Mouse (Mus musculus) small intestine, adult 2 months (tissue): ENCODE measurements around the gene Castor1.

ENCODE experiments used
- CTCF ChIP-seq: fragments of 200-500 bp; IDR thresholded peaks from 2 replicates; pipeline ENCODE4 v1.5.1; 2012; ENCODE audit warnings: low read depth, mild to moderate bottlenecking, control low read depth, inconsistent platforms, low read length, moderate library complexity, mixed read lengths; ENCODE audit not compliant: insufficient replicate concordance, insufficient read length; ENCODE audit errors: extremely low read depth
- POLR2A ChIP-seq: fragments of 200-500 bp; IDR thresholded peaks from 2 replicates; pipeline ENCODE4 v1.6.1; 2012; ENCODE audit warnings: low read depth, mild to moderate bottlenecking, control low read depth, inconsistent platforms, low read length, moderate library complexity

GRCm38 (mm10) chr11:4222046-4222950 is 4.3 kb downstream of the Castor1 start:
- TF ChIP-seq CTCF (no peak), POLR2A (no peak)
